Mouse (Mus musculus): ENCODE data around the gene Thsd7b.
"Not testable (repeated sequence)": the region's sequence is repeated elsewhere in the genome, so short reads cannot be mapped to it uniquely, and the experiment has no call there.

Thsd7b gene

GRCm38 (mm10) chr1:129635146-129635545, 362.0 kb downstream of the Thsd7b start:
- DNase-seq (ENCODE audit: low read depth, low spot score), result no peak

GRCm38 (mm10) chr1:129644252-129644861, 371.3 kb downstream of the Thsd7b start:
- DNase-seq (ENCODE audit: low read depth, low spot score), result no peak

GRCm38 (mm10) chr1:129651448-129651847, 378.3 kb downstream of the Thsd7b start:
- not testable (repeated sequence) for DNase-seq (ENCODE audit: low read depth, low spot score)

- no peak for DNase-seq (ENCODE audit: low read depth, low spot score)
Measured at GRCm38 (mm10) chr1:129658045-129658444, 384.9 kb downstream of the Thsd7b start.

GRCm38 (mm10) chr1:129675878-129676277, 402.8 kb downstream of the Thsd7b start:
- DNase-seq (ENCODE audit: low read depth, low spot score), result no peak

- no peak for DNase-seq (ENCODE audit: low read depth, low spot score)
Measured at GRCm38 (mm10) chr1:129678851-129679250, 405.7 kb downstream of the Thsd7b start.

GRCm38 (mm10) chr1:129705701-129706100, 432.6 kb downstream of the Thsd7b start:
- DNase-seq (ENCODE audit: low read depth, low spot score), result no peak

GRCm38 (mm10) chr1:129712706-129713105, 439.6 kb downstream of the Thsd7b start:
- DNase-seq (ENCODE audit: low read depth, low spot score), result no peak

GRCm38 (mm10) chr1:129713571-129713970, 440.5 kb downstream of the Thsd7b start:
- no peak for DNase-seq (ENCODE audit: low read depth, low spot score)

- no peak for DNase-seq (ENCODE audit: low read depth, low spot score)
Measured at GRCm38 (mm10) chr1:129719592-129719991, 446.5 kb downstream of the Thsd7b start.

- no peak for DNase-seq (ENCODE audit: low read depth, low spot score)
Measured at GRCm38 (mm10) chr1:129731991-129732390, 458.9 kb downstream of the Thsd7b start.

GRCm38 (mm10) chr1:129747595-129747994, 474.5 kb downstream of the Thsd7b start:
- DNase-seq (ENCODE audit: low read depth, low spot score), result no peak

- DNase-seq (ENCODE audit: low read depth, low spot score), result no peak
Measured at GRCm38 (mm10) chr1:129756548-129757240, 483.6 kb downstream of the Thsd7b start.

GRCm38 (mm10) chr1:129759003-129759402, 485.9 kb downstream of the Thsd7b start:
- DNase-seq (ENCODE audit: low read depth, low spot score), result no peak

GRCm38 (mm10) chr1:129761234-129761633, 488.1 kb downstream of the Thsd7b start:
- DNase-seq (ENCODE audit: low read depth, low spot score), result no peak

GRCm38 (mm10) chr1:129764748-129765147, 491.6 kb downstream of the Thsd7b start:
- DNase-seq (ENCODE audit: low read depth, low spot score), result no peak

- no peak for DNase-seq (ENCODE audit: low read depth, low spot score)
Measured at GRCm38 (mm10) chr1:129777055-129777454, 504.0 kb downstream of the Thsd7b start.

- DNase-seq (ENCODE audit: low read depth, low spot score), result no peak
Measured at GRCm38 (mm10) chr1:129779506-129779905, 506.4 kb downstream of the Thsd7b start.

GRCm38 (mm10) chr1:129780589-129780988, 507.5 kb downstream of the Thsd7b start:
- no peak for DNase-seq (ENCODE audit: low read depth, low spot score)

GRCm38 (mm10) chr1:129798519-129798918, 525.4 kb downstream of the Thsd7b start:
- no peak for DNase-seq (ENCODE audit: low read depth, low spot score)

- DNase-seq (ENCODE audit: low read depth, low spot score), result no peak
Measured at GRCm38 (mm10) chr1:129826927-129827326, 553.8 kb downstream of the Thsd7b start.

- no peak for DNase-seq (ENCODE audit: low read depth, low spot score)
Measured at GRCm38 (mm10) chr1:129837324-129837723, 564.2 kb downstream of the Thsd7b start.

- no peak for DNase-seq (ENCODE audit: low read depth, low spot score)
Measured at GRCm38 (mm10) chr1:129837776-129838175, 564.7 kb downstream of the Thsd7b start.
